Mouse (Mus musculus) mesoderm, embryonic 11.5 days (tissue): ENCODE data around the gene Reln.

Experiments
- DNase-seq: peaks from one replicate; pipeline ENCODE4 v3.0.0-alpha.2; 2012; ENCODE audit warnings: low read depth, low spot score

The Reln gene

GRCm38 (mm10) chr5:21846616-21847290, 497.7 kb downstream of the Reln start:
- no peak for DNase-seq

- no peak for DNase-seq
Measured at GRCm38 (mm10) chr5:21844676-21845075, 499.8 kb downstream of the Reln start.
